Mouse (Mus musculus) MEL (cell line): ENCODE measurements around the gene Mill1.
"Not testable (repeated sequence)": the region's sequence is repeated elsewhere in the genome, so short reads cannot be mapped to it uniquely, and the experiment has no call there.

Experiments
- CHD1 ChIP-seq: IDR thresholded peaks from 2 replicates; pipeline ENCODE4 v1.6.1; 2012; ENCODE audit warnings: low read depth, mild to moderate bottlenecking, inconsistent platforms, low read length, improper control_type of control experiment
- CTCF ChIP-seq, 3 experiments: IDR thresholded peaks in 2 of 3; conservative IDR thresholded peaks in 1 of 3; 2 replicates each; pipeline ENCODE4 v1.5.1; 2011 to 2012; ENCODE audit warnings: low read length in 3 of 3, low read depth in 2 of 3, mild to moderate bottlenecking in 2 of 3, improper control_type of control experiment in 1 of 3, inconsistent platforms in 1 of 3, mixed read lengths in 1 of 3, moderate library complexity in 1 of 3; ENCODE audit not compliant: control insufficient read depth in 1 of 3, insufficient read depth in 1 of 3, poor library complexity in 1 of 3, severe bottlenecking in 1 of 3
- ELF1 ChIP-seq: IDR thresholded peaks from 2 replicates; pipeline ENCODE4 v1.6.1; 2014; ENCODE audit warnings: low read depth, mild to moderate bottlenecking, inconsistent platforms, low read length, improper control_type of control experiment, moderate library complexity
- GABPA ChIP-seq: IDR thresholded peaks from 2 replicates; pipeline ENCODE4 v1.6.1; 2012; ENCODE audit warnings: low read depth, mild to moderate bottlenecking, inconsistent platforms, low read length, improper control_type of control experiment, moderate library complexity
- POLR2A ChIP-seq, 2 experiments: IDR thresholded peaks; 2 replicates each; pipeline ENCODE4 v1.6.1; 2011 to 2012; ENCODE audit warnings: low read length in 2 of 2, mild to moderate bottlenecking in 2 of 2, control low read depth in 1 of 2, improper control_type of control experiment in 1 of 2, low read depth in 1 of 2, moderate library complexity in 1 of 2; ENCODE audit not compliant: control insufficient read depth in 1 of 2, insufficient read depth in 1 of 2, poor library complexity in 1 of 2
- POLR2AphosphoS2 ChIP-seq: IDR thresholded peaks from 2 replicates; pipeline ENCODE4 v1.6.1; 2011; ENCODE audit warnings: low read length, improper control_type of control experiment
- TCF12 ChIP-seq: IDR thresholded peaks from 2 replicates; pipeline ENCODE4 v1.6.1; 2014; ENCODE audit warnings: low read depth, mild to moderate bottlenecking, inconsistent platforms, low read length, improper control_type of control experiment, moderate library complexity
- ZC3H11A ChIP-seq: IDR thresholded peaks from 2 replicates; pipeline ENCODE4 v1.6.1; 2012; ENCODE audit warnings: low read depth, mild to moderate bottlenecking, inconsistent platforms, low read length, improper control_type of control experiment
- ZMIZ1 ChIP-seq: IDR thresholded peaks from 2 replicates; pipeline ENCODE4 v1.6.1; 2012; ENCODE audit warnings: low read depth, mild to moderate bottlenecking, inconsistent platforms, low read length, improper control_type of control experiment, moderate library complexity
- ZNF384 ChIP-seq: IDR thresholded peaks from 2 replicates; pipeline ENCODE4 v1.6.1; 2012; ENCODE audit warnings: low read depth, mild to moderate bottlenecking, inconsistent platforms, low read length, improper control_type of control experiment

- not testable (repeated sequence) for TF ChIP-seq CHD1; POLR2A (IDR thresholded peaks at IDR 0.05; ENCODE audit: control insufficient read depth in 1 of 2, insufficient read depth in 1 of 2, low read depth in 1 of 2, low read length in 2 of 2, poor library complexity in 1 of 2); ZMIZ1; ELF1; ZNF384; POLR2AphosphoS2; ZC3H11A; CTCF (IDR thresholded peaks at IDR 0.05 in 2 of 3, conservative IDR thresholded peaks at IDR 0.05 in 1 of 3; ENCODE audit: control insufficient read depth in 1 of 3, insufficient read depth in 1 of 3, low read depth in 2 of 3, low read length in 3 of 3, poor library complexity in 1 of 3, severe bottlenecking in 1 of 3); TCF12; GABPA
These were observed 1.1 kb upstream of the Mill1 start for GRCm38 (mm10) chr7:18243959-18244573.
